9 mouse cellular contexts compared by ENCODE assay signal in genomic region chr10:7211696-7212482, GRCm38 (mm10). TPM values are rescaled to one million over a fixed set of nuclear protein-coding genes. Genes with fewer than 3 reads are reported as not detected.
DNase-seq lines count a peak whose midpoint lies in the region; ATAC-seq and TF ChIP-seq lines count a peak whose summit lies in the region.
"Had no signal": no experiment of that assay in that cellular context is flagged by ENCODE, and none has a peak within 500 bp of the region (broad histone marks: within the 10 kb centered on the region; RNA-seq: fewer than 3 reads in every experiment).

TSS of gene Cnksr3 (minus strand) at chr10:7212237.

- peak within 1 kb of the TSS; percentile 81 for H3K4me3 ChIP-seq in heart, embryonic 11.5 days (ENCODE audit: low read depth, low read length)
- H3K4me3 ChIP-seq in kidney, embryonic 15.5 days (replicated peaks): peak within 1 kb of the TSS; percentile 88
- peak within 1 kb of the TSS; percentile 72 for H3K4me3 ChIP-seq in limb, embryonic 15.5 days
- peak within 1 kb of the TSS; percentile 69 for H3K4me3 ChIP-seq in midbrain, postnatal 0 days (ENCODE audit: low read depth, low read length)

- no peaks in the 10 kb centered on the region; the same call in 1 of the 2 replicates for H3K9me3 ChIP-seq in heart, embryonic 11.5 days (replicated peaks; ENCODE audit: control insufficient read depth, low read length)
- no peaks in the 10 kb centered on the region for H3K9me3 ChIP-seq in kidney, embryonic 15.5 days (replicated peaks)
- no peaks in the 10 kb centered on the region for H3K9me3 ChIP-seq in limb, embryonic 15.5 days
- no peaks in the 10 kb centered on the region for H3K9me3 ChIP-seq in midbrain, postnatal 0 days (ENCODE audit: low read length)
- H3K9me3 ChIP-seq: G1E had no signal

- H3K27ac ChIP-seq in heart, embryonic 11.5 days (ENCODE audit: low read depth, low read length): peak within 1 kb of the TSS; percentile 84
- H3K27ac ChIP-seq in kidney, embryonic 15.5 days: peak within 1 kb of the TSS; percentile 93
- H3K27ac ChIP-seq in limb, embryonic 15.5 days: peak within 1 kb of the TSS; percentile 95
- H3K27ac ChIP-seq in midbrain, postnatal 0 days (ENCODE audit: low read depth, low read length): peak within 1 kb of the TSS; percentile 33

- peak within 1 kb of the TSS; percentile 97 for H3K4me2 ChIP-seq in heart, embryonic 11.5 days
- peak within 1 kb of the TSS; percentile 85 for H3K4me2 ChIP-seq in kidney, embryonic 15.5 days
- H3K4me2 ChIP-seq in limb, embryonic 15.5 days: peak within 1 kb of the TSS; percentile 79
- H3K4me2 ChIP-seq in midbrain, postnatal 0 days (ENCODE audit: low read depth, low read length, poor library complexity, severe bottlenecking): peak within 1 kb of the TSS; percentile 99

- WGBS in heart, embryonic 11.5 days (ENCODE audit: insufficient replicate concordance): 0% methylated on average over 67 of the region's 74 CpGs
- WGBS in kidney, embryonic 15.5 days: under 1% methylated on average over 74 of the region's 74 CpGs
- WGBS in limb, embryonic 15.5 days: under 1% methylated on average over 73 of the region's 74 CpGs
- under 1% methylated on average over 65 of the region's 74 CpGs for WGBS in midbrain, postnatal 0 days

- no peaks in the 10 kb centered on the region for H3K36me3 ChIP-seq in heart, embryonic 11.5 days (ENCODE audit: control insufficient read depth, insufficient read depth, low read length)
- 0 out of 2 replicates have a peak, but pooled peaks cover 6% of the 10 kb centered on the region for H3K36me3 ChIP-seq in kidney, embryonic 15.5 days
- H3K36me3 ChIP-seq in limb, embryonic 15.5 days: no peaks in the 10 kb centered on the region
- no peaks in the 10 kb centered on the region for H3K36me3 ChIP-seq in midbrain, postnatal 0 days (ENCODE audit: insufficient read depth, low read length)
- H3K36me3 ChIP-seq: G1E had no signal

- peak; percentile 93 for DNase-seq in A20 (ENCODE audit: low read depth, low spot score)
- peak; percentile 97 for DNase-seq in brain, embryonic 14.5 days (ENCODE audit: low read depth)
- DNase-seq in midbrain, postnatal 0 days (ENCODE audit: low spot score): peak; percentile 95
- peak; percentile 83 to 94 for DNase-seq in spleen, postnatal 10 days (ENCODE audit: low spot score in 2 of 2)

- H3K9ac ChIP-seq in heart, embryonic 11.5 days (ENCODE audit: low read depth, low read length): peak within 1 kb of the TSS; percentile 87
- peak within 1 kb of the TSS; percentile 89 for H3K9ac ChIP-seq in kidney, embryonic 15.5 days
- H3K9ac ChIP-seq in limb, embryonic 15.5 days: peak within 1 kb of the TSS; percentile 87
- H3K9ac ChIP-seq in midbrain, postnatal 0 days (replicated peaks; ENCODE audit: low read length, poor library complexity, severe bottlenecking): peak within 1 kb of the TSS; percentile 59

- no peak for TF ChIP-seq CTCF in brain, embryonic 14.5 days (IDR thresholded peaks at IDR 0.05; ENCODE audit: borderline replicate concordance, extremely low read depth, insufficient read depth, insufficient read length)
- TF ChIP-seq CTCF in midbrain, postnatal 0 days (IDR thresholded peaks at IDR 0.05): no peak

- ATAC-seq in erythroblast, adult 5-6 weeks (replicated peaks; ENCODE audit: low FRiP score, poor library complexity, severe bottlenecking): peak; percentile 91
- peak; percentile 88 for ATAC-seq in heart, embryonic 11.5 days (replicated peaks; ENCODE audit: insufficient number of reproducible peaks, low FRiP score, low TSS enrichment)
- peak; percentile 90 for ATAC-seq in kidney, embryonic 15.5 days (replicated peaks; ENCODE audit: low FRiP score)
- peak; percentile 90 for ATAC-seq in limb, embryonic 15.5 days (ENCODE audit: insufficient number of reproducible peaks, low FRiP score, low TSS enrichment, low read depth)
- ATAC-seq in midbrain, postnatal 0 days (ENCODE audit: low FRiP score): peak; percentile 91

- H3K27me3 ChIP-seq in heart, embryonic 11.5 days (ENCODE audit: control insufficient read depth, insufficient read depth, low read length): no peaks in the 10 kb centered on the region
- no peaks in the 10 kb centered on the region for H3K27me3 ChIP-seq in kidney, embryonic 15.5 days
- H3K27me3 ChIP-seq in limb, embryonic 15.5 days: no peaks in the 10 kb centered on the region
- peaks cover 8% of the 10 kb centered on the region; the same call in 1 of the 2 replicates for H3K27me3 ChIP-seq in midbrain, postnatal 0 days (ENCODE audit: insufficient read depth, low read length)

- H3K4me1 ChIP-seq in heart, embryonic 11.5 days (ENCODE audit: control insufficient read depth, insufficient read depth, low read length): peaks cover 19% of the 10 kb centered on the region
- peaks cover 51% of the 10 kb centered on the region for H3K4me1 ChIP-seq in kidney, embryonic 15.5 days
- H3K4me1 ChIP-seq in limb, embryonic 15.5 days: peaks cover 38% of the 10 kb centered on the region
- peaks cover 3% of the 10 kb centered on the region; the same call in 1 of the 2 replicates for H3K4me1 ChIP-seq in midbrain, postnatal 0 days (ENCODE audit: insufficient read depth, low read length)

- 0 out of 2 replicates have a peak, but pooled peaks have one; percentile 36 for TF ChIP-seq POLR2A in brain, embryonic 14.5 days (IDR thresholded peaks at IDR 0.05; ENCODE audit: borderline replicate concordance, extremely low read depth, insufficient read depth, insufficient read length, poor library complexity, severe bottlenecking)

RNA-seq across cellular contexts. Expression of gene Cnksr3, which starts in this region (rescaled TPM):
- 3.8 and 3.9 TPM in 2 replicates for polyA plus RNA-seq in brain, embryonic 14.5 days (2012; rRNA removed)
- total RNA-seq in erythroblast, adult 5-6 weeks (2015; ENCODE audit: low replicate concordance): 1.3 and 2.1 TPM in 2 replicates
- 0.09 and 2.5 TPM in 2 replicates for total RNA-seq in erythroblast, adult 5-6 weeks (2017; ENCODE audit: low replicate concordance)
- polyA plus RNA-seq in heart, embryonic 11.5 days (2014; fragmentation: Nextera tagmentation; extraction: Ambion mirVana): 3.9 and 5.8 TPM in 2 replicates
- polyA plus RNA-seq in kidney, embryonic 15.5 days (2015; fragmentation: Nextera tagmentation; extraction: Ambion mirVana): 17.1 and 18.7 TPM in 2 replicates
- 13.0 and 13.3 TPM in 2 replicates for polyA plus RNA-seq in limb, embryonic 15.5 days (2015; fragmentation: Nextera tagmentation; extraction: Ambion mirVana)
- total RNA-seq in midbrain, postnatal 0 days (2014; rRNA removed): 2.8 and 4.1 TPM in 2 replicates
- 1.3 and 1.8 TPM in 2 replicates for polyA plus RNA-seq in midbrain, postnatal 0 days (2015; fragmentation: Nextera tagmentation; extraction: Ambion mirVana)
- total RNA-seq: G1E had no signal
- polyA plus RNA-seq: G1E had no signal

Comparison
In these comparisons a context has a peak if more than half of its experiments do, and no peak if none do; other contexts are left out.
1. Peak in every context shown above with its lines: DNase-seq, ATAC-seq, H3K4me3 ChIP-seq and H3K27ac ChIP-seq.
2. H3K27ac ChIP-seq: peak in every context shown above with its lines; median percentile 95 in limb, embryonic 15.5 days; 93 in kidney, embryonic 15.5 days; 84 in heart, embryonic 11.5 days; 33 in midbrain, postnatal 0 days.